Mouse (Mus musculus): ENCODE results near the gene Fstl4.

DNA sequence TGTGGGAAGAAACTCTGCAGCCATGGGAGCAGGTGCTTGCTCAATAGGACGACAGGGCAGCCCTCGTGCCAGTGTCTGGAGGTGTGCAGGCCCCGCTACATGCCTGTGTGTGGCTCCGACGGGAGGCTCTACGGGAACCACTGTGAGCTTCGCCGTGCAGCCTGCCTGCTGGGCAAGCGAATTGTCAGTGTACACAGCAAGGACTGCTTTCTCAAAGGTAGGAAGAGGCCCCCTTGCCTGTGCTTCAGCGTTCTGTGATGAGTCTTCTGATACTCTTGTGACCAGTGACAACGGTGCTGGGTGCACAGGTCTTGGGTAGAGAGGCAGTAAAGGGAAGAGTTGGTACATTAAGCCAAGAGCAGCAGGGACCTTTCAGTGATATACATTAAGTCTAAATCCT is 235.8 kb downstream of the Fstl4 start:
- TF ChIP-seq HCFC1 (IDR thresholded peaks at IDR 0.05; ENCODE audit: low read depth, low read length) (no peak), CHD2 (IDR thresholded peaks at IDR 0.05; ENCODE audit: low read length) (no peak), USF1 (IDR thresholded peaks at IDR 0.05; ENCODE audit: low read depth, low read length) (no peak), MAFK (IDR thresholded peaks at IDR 0.05; ENCODE audit: borderline replicate concordance, low read depth, low read length) (no peak), POLR2A (IDR thresholded peaks at IDR 0.05; ENCODE audit: control insufficient read depth in 1 of 2, insufficient read depth in 1 of 2, low read depth in 1 of 2, low read length in 2 of 2, poor library complexity in 1 of 2) (no peak), USF2 (IDR thresholded peaks at IDR 0.05; ENCODE audit: borderline replicate concordance in 1 of 2, insufficient read depth in 1 of 2, low read depth in 1 of 2, low read length in 2 of 2) (no peak), TCF12 (IDR thresholded peaks at IDR 0.05; ENCODE audit: low read depth, low read length) (no peak), EP300 (IDR thresholded peaks at IDR 0.05; ENCODE audit: low read depth in 1 of 2, low read length in 2 of 2) (no peak), TAL1 (IDR thresholded peaks at IDR 0.05; ENCODE audit: low read length) (no peak), BHLHE40 (IDR thresholded peaks at IDR 0.05; ENCODE audit: borderline replicate concordance, low read depth, low read length) (no peak), MEF2A (IDR thresholded peaks at IDR 0.05; ENCODE audit: extremely low read depth, insufficient replicate concordance, low read depth, low read length, poor library complexity, severe bottlenecking) (no peak), CTCF (IDR thresholded peaks at IDR 0.05 in 2 of 3, conservative IDR thresholded peaks at IDR 0.05 in 1 of 3; ENCODE audit: control insufficient read depth in 1 of 3, insufficient read depth in 1 of 3, low read depth in 2 of 3, low read length in 3 of 3, poor library complexity in 1 of 3, severe bottlenecking in 1 of 3) (no peak), E2F4 (IDR thresholded peaks at IDR 0.05; ENCODE audit: borderline replicate concordance, low read depth, low read length) (no peak), MAZ (IDR thresholded peaks at IDR 0.05; ENCODE audit: low read depth, low read length) (no peak)

Data from MEL (cell line).